Mouse (Mus musculus): ENCODE results near the gene Vps8. TPM values are rescaled to one million over a fixed set of nuclear protein-coding genes. Genes with fewer than 3 reads are reported as not detected.

The Vps8 gene
- polyA plus RNA-seq, 1 experiment from 2014 or later: 15.1 TPM

DNA sequence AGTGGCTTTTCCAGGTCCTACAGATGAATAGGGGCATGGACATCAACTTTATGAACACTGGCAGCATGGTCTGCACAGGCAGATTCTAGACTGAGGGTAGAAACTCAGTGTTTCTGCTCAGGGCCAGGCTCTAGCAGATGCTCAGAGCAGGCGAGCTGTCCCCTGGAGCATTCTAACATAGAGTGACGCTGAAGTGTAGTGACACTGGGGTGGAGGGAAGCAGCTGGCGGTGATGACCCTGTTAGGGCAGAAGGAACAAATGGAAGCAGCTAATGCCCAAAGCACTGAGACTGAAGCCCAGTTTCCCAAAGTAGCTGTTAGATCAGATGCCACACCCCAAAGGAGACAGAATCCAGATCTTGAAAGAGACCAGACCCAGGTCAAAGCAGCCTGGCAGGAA lies 223.6 kb downstream of the Vps8 start:
- no peak for DNase-seq (ENCODE audit: low spot score)
- no peak overlapping the region for H3K9ac ChIP-seq (ENCODE audit: low read length)
- H3K36me3 ChIP-seq (ENCODE audit: control insufficient read depth, insufficient read depth, low read length): no peaks in the 10 kb centered on the region
- no peak for ATAC-seq (ENCODE audit: insufficient number of reproducible peaks, low FRiP score, low TSS enrichment, low read depth)
- H3K27me3 ChIP-seq (ENCODE audit: control insufficient read depth, insufficient read depth, low read length): no peaks in the 10 kb centered on the region
- H3K4me3 ChIP-seq (ENCODE audit: low read depth, low read length): no peak overlapping the region
- WGBS: 57% methylated on average over 3 of the region's 3 CpGs
- H3K4me1 ChIP-seq (ENCODE audit: control insufficient read depth, insufficient read depth, low read length): 0 out of 2 replicates have a peak, but pooled peaks cover 4% of the 10 kb centered on the region
- no peak overlapping the region for H3K4me2 ChIP-seq (ENCODE audit: low read depth, severe bottlenecking)
- H3K9me3 ChIP-seq (ENCODE audit: control insufficient read depth, low read length): no peaks in the 10 kb centered on the region
- no peak overlapping the region for H3K27ac ChIP-seq (replicated peaks; ENCODE audit: low read depth, low read length)

DNA sequence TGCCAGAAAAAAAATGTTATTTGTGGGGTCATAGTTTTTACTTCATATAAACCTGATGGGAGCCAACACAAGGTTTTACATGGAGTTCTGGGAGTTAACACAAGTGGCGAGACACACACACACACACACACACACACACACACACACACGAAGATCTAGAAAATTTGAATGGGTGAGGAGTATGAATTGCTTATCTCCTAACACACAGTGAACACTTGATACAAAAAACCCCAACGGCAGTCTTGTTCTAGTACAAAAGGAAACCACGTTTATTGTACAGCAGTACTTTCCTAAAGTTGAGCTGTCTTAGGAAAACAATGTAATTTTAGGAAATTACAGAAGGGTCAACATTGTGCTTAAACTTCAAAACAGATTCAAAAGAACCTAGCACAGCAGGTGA lies 225.9 kb downstream of the Vps8 start:
- Histone ChIP-seq H3K4me2 (ENCODE audit: low read depth, severe bottlenecking) (no peak overlapping the region), H3K27ac (replicated peaks; ENCODE audit: low read depth, low read length) (no peak overlapping the region), H3K4me3 (ENCODE audit: low read depth, low read length) (no peak overlapping the region), H3K27me3 (ENCODE audit: control insufficient read depth, insufficient read depth, low read length) (no peaks in the 10 kb centered on the region), H3K9ac (ENCODE audit: low read length) (no peak overlapping the region), H3K36me3 (ENCODE audit: control insufficient read depth, insufficient read depth, low read length) (no peaks in the 10 kb centered on the region), H3K9me3 (ENCODE audit: control insufficient read depth, low read length) (no peaks in the 10 kb centered on the region), H3K4me1 (ENCODE audit: control insufficient read depth, insufficient read depth, low read length) (0 out of 2 replicates have a peak, but pooled peaks cover 4% of the 10 kb centered on the region)
- ATAC-seq (ENCODE audit: insufficient number of reproducible peaks, low FRiP score, low TSS enrichment, low read depth): no peak
- DNase-seq (ENCODE audit: low spot score): no peak
- WGBS: 85% methylated on average over 4 of the region's 4 CpGs

GRCm38 (mm10) chr16:21650289-21650688 lies 227.4 kb downstream of the Vps8 start:
- Histone ChIP-seq H3K27ac (replicated peaks; ENCODE audit: low read depth, low read length) (no peak overlapping the region), H3K4me2 (ENCODE audit: low read depth, severe bottlenecking) (no peak overlapping the region), H3K9me3 (ENCODE audit: control insufficient read depth, low read length) (no peaks in the 10 kb centered on the region), H3K4me1 (ENCODE audit: control insufficient read depth, insufficient read depth, low read length) (no peaks in the 10 kb centered on the region), H3K4me3 (ENCODE audit: low read depth, low read length) (no peak overlapping the region), H3K36me3 (ENCODE audit: control insufficient read depth, insufficient read depth, low read length) (no peaks in the 10 kb centered on the region), H3K27me3 (ENCODE audit: control insufficient read depth, insufficient read depth, low read length) (no peaks in the 10 kb centered on the region), H3K9ac (ENCODE audit: low read length) (no peak overlapping the region)
- ATAC-seq (ENCODE audit: insufficient number of reproducible peaks, low FRiP score, low TSS enrichment, low read depth): no peak
- 93% methylated on average over 3 of the region's 3 CpGs for WGBS
- no peak for DNase-seq (ENCODE audit: low spot score)

DNA sequence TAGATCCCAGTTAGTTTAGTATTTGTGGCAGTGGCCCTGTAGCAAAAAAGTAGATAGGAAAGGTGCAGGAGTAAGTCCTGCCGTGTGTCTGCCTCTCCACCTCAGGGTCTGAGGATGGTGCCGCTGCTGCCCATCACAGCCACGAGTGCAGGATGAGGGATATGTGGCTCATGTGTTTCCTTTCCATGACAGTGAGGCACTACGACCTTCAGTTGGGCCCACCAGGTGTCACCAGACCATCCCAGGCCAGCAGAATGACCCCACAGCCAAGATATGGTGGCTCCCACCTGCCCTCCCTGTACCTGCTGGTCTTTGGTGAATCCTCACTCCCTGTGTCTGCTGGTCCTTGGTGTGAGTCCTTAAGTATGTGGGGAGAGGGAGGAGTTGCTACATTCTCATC lies 228.2 kb downstream of the Vps8 start:
- no peak for ATAC-seq (ENCODE audit: insufficient number of reproducible peaks, low FRiP score, low TSS enrichment, low read depth)
- no peaks in the 10 kb centered on the region for H3K4me1 ChIP-seq (ENCODE audit: control insufficient read depth, insufficient read depth, low read length)
- DNase-seq (ENCODE audit: low spot score): no peak
- no peaks in the 10 kb centered on the region for H3K9me3 ChIP-seq (ENCODE audit: control insufficient read depth, low read length)
- no peaks in the 10 kb centered on the region for H3K27me3 ChIP-seq (ENCODE audit: control insufficient read depth, insufficient read depth, low read length)
- no peak overlapping the region for H3K4me3 ChIP-seq (ENCODE audit: low read depth, low read length)
- H3K9ac ChIP-seq (ENCODE audit: low read length): no peak overlapping the region
- 86% methylated on average over 4 of the region's 4 CpGs for WGBS
- H3K4me2 ChIP-seq (ENCODE audit: low read depth, severe bottlenecking): no peak overlapping the region
- H3K36me3 ChIP-seq (ENCODE audit: control insufficient read depth, insufficient read depth, low read length): no peaks in the 10 kb centered on the region
- no peak overlapping the region for H3K27ac ChIP-seq (replicated peaks; ENCODE audit: low read depth, low read length)

DNA sequence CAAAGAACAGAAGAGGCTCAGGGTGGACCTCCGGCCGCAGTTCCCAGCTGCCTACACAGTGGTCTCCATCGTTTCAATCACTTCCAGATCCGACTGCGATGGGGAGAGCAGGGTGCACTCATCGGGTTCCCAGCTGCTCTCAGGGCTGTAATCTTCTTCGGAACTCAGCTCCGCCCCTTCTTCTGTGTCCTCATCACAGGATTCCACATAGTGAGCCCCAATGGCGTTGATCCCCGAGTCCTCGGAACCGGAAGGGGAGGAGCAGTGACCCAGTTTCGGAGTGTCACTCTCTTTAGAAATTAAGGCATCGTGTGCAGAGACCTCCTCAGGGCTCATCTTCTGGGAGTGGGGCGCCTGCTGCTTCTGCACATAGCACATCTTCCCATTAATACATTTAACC lies 230.2 kb downstream of the Vps8 start:
- ATAC-seq (ENCODE audit: insufficient number of reproducible peaks, low FRiP score, low TSS enrichment, low read depth): no peak
- H3K36me3 ChIP-seq (ENCODE audit: control insufficient read depth, insufficient read depth, low read length): no peaks in the 10 kb centered on the region

DNA sequence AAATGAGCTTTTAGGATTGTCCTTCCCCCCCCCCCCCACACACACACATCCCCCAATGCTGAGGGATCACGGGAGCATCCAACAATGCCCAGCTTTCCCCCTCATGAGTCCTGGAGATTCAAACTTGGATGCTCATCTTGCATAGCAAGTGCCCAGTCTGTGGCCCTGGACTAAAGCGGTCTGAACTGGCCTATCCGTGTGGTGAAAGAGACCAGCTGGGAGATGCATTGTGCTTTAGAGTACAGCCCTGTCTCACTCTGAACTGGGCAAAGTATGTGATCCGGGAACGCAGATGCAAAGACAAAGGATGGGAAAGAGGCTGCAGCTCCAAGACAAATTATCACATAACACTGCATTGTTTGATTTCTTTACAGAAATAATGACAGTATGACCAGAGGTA lies 231.5 kb downstream of the Vps8 start:
- no peaks in the 10 kb centered on the region for H3K9me3 ChIP-seq (ENCODE audit: control insufficient read depth, low read length)
- H3K4me3 ChIP-seq (ENCODE audit: low read depth, low read length): no peak overlapping the region
- no peak overlapping the region for H3K4me2 ChIP-seq (ENCODE audit: low read depth, severe bottlenecking)
- DNase-seq (ENCODE audit: low spot score) (no peak), ATAC-seq (ENCODE audit: insufficient number of reproducible peaks, low FRiP score, low TSS enrichment, low read depth) (no peak)
- no peaks in the 10 kb centered on the region for H3K36me3 ChIP-seq (ENCODE audit: control insufficient read depth, insufficient read depth, low read length)
- H3K9ac ChIP-seq (ENCODE audit: low read length): no peak overlapping the region
- H3K27ac ChIP-seq (replicated peaks; ENCODE audit: low read depth, low read length): no peak overlapping the region
- WGBS: 89% methylated on average over 5 of the region's 5 CpGs
- no peaks in the 10 kb centered on the region for H3K4me1 ChIP-seq (ENCODE audit: control insufficient read depth, insufficient read depth, low read length)
- no peaks in the 10 kb centered on the region for H3K27me3 ChIP-seq (ENCODE audit: control insufficient read depth, insufficient read depth, low read length)

More for the DNA sequence above, 230.2 kb downstream of the Vps8 start:
- Histone ChIP-seq H3K27ac (replicated peaks; ENCODE audit: low read depth, low read length) (no peak overlapping the region), H3K9me3 (ENCODE audit: control insufficient read depth, low read length) (no peaks in the 10 kb centered on the region), H3K9ac (ENCODE audit: low read length) (no peak overlapping the region), H3K4me2 (ENCODE audit: low read depth, severe bottlenecking) (no peak overlapping the region), H3K4me3 (ENCODE audit: low read depth, low read length) (no peak overlapping the region), H3K4me1 (ENCODE audit: control insufficient read depth, insufficient read depth, low read length) (no peaks in the 10 kb centered on the region), H3K27me3 (ENCODE audit: control insufficient read depth, insufficient read depth, low read length) (no peaks in the 10 kb centered on the region)
- WGBS: 76% methylated on average over 15 of the region's 15 CpGs
- no peak for DNase-seq (ENCODE audit: low spot score)

- Histone ChIP-seq H3K4me3 (ENCODE audit: low read depth, low read length) (no peak overlapping the region), H3K27me3 (ENCODE audit: control insufficient read depth, insufficient read depth, low read length) (no peaks in the 10 kb centered on the region), H3K4me2 (ENCODE audit: low read depth, severe bottlenecking) (no peak overlapping the region), H3K9me3 (ENCODE audit: control insufficient read depth, low read length) (no peaks in the 10 kb centered on the region), H3K27ac (replicated peaks; ENCODE audit: low read depth, low read length) (no peak overlapping the region), H3K9ac (ENCODE audit: low read length) (no peak overlapping the region), H3K4me1 (ENCODE audit: control insufficient read depth, insufficient read depth, low read length) (no peaks in the 10 kb centered on the region), H3K36me3 (ENCODE audit: control insufficient read depth, insufficient read depth, low read length) (no peaks in the 10 kb centered on the region)
- WGBS: 56% methylated on average over 6 of the region's 6 CpGs
- ATAC-seq (ENCODE audit: insufficient number of reproducible peaks, low FRiP score, low TSS enrichment, low read depth) (no peak), DNase-seq (ENCODE audit: low spot score) (no peak)
These were observed 232.4 kb downstream of the Vps8 start for GRCm38 (mm10) chr16:21655291-21655690.

GRCm38 (mm10) chr16:21655961-21656360 lies 233.0 kb downstream of the Vps8 start:
- Histone ChIP-seq H3K27me3 (ENCODE audit: control insufficient read depth, insufficient read depth, low read length) (no peaks in the 10 kb centered on the region), H3K9ac (ENCODE audit: low read length) (no peak overlapping the region), H3K4me2 (ENCODE audit: low read depth, severe bottlenecking) (no peak overlapping the region), H3K27ac (replicated peaks; ENCODE audit: low read depth, low read length) (no peak overlapping the region), H3K9me3 (ENCODE audit: control insufficient read depth, low read length) (no peaks in the 10 kb centered on the region), H3K4me3 (ENCODE audit: low read depth, low read length) (no peak overlapping the region), H3K4me1 (ENCODE audit: control insufficient read depth, insufficient read depth, low read length) (no peaks in the 10 kb centered on the region), H3K36me3 (ENCODE audit: control insufficient read depth, insufficient read depth, low read length) (no peaks in the 10 kb centered on the region)
- WGBS: 92% methylated on average over 9 of the region's 9 CpGs
- no peak for ATAC-seq (ENCODE audit: insufficient number of reproducible peaks, low FRiP score, low TSS enrichment, low read depth)
- no peak for DNase-seq (ENCODE audit: low spot score)

DNA sequence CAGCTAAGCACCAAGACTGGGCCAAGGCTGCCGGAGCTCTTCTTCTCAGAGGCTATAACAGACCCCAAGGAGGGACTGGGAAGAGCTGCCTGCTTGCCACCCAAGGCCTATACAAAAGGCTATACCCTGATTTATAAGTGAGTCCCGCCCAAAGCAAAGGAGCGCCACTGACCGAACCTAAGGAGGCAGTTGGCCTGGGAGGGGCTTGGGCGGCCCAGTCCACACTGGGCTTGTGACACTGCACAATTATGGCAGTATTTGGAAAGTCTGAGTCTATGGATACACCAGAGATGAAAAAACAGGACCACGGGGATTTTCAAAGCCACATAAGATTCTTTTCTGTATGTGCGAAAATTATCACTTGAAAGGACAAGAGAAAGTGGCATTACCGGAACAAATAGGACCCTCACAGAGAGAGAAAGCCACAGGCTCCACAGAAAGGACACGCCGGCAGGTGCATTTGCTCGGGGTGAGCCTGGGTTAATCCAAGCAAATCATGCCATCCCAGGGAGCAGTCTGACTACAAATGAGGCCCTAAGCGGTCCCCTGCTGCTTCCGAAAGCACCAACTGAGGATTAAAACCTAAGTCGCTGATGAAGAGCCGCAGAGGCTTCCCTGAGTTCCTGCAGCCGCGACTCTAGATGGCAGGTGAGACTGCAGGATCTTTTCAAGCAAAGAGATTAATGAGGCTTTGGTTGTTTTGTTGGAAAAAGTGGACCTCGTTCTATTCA lies 241.9 kb downstream of the Vps8 start:
- Histone ChIP-seq H3K4me1 (ENCODE audit: control insufficient read depth, insufficient read depth, low read length) (no peaks in the 10 kb centered on the region), H3K9ac (ENCODE audit: low read length) (no peak overlapping the region), H3K27me3 (ENCODE audit: control insufficient read depth, insufficient read depth, low read length) (peaks cover 8% of the 10 kb centered on the region; the same call in 1 of the 2 replicates), H3K9me3 (ENCODE audit: control insufficient read depth, low read length) (no peaks in the 10 kb centered on the region), H3K36me3 (ENCODE audit: control insufficient read depth, insufficient read depth, low read length) (no peaks in the 10 kb centered on the region), H3K4me2 (ENCODE audit: low read depth, severe bottlenecking) (no peak overlapping the region), H3K4me3 (ENCODE audit: low read depth, low read length) (no peak overlapping the region), H3K27ac (replicated peaks; ENCODE audit: low read depth, low read length) (no peak overlapping the region)
- 23% methylated on average over 18 of the region's 18 CpGs for WGBS
- DNase-seq (ENCODE audit: low spot score): no peak
- ATAC-seq (ENCODE audit: insufficient number of reproducible peaks, low FRiP score, low TSS enrichment, low read depth): no peak
